Mouse (Mus musculus): ENCODE results near the gene Cdk15.

The Cdk15 gene

GRCm38 (mm10) chr1:59332737-59333385 is 76.2 kb downstream of the Cdk15 start:
- no peak for DNase-seq

- DNase-seq: no peak
Measured at GRCm38 (mm10) chr1:59333386-59333759, 76.7 kb downstream of the Cdk15 start.

- DNase-seq: peak; percentile 70
Measured at GRCm38 (mm10) chr1:59333860-59334561, 77.3 kb downstream of the Cdk15 start.

GRCm38 (mm10) chr1:59334562-59334890 is 77.8 kb downstream of the Cdk15 start:
- DNase-seq: no peak

GRCm38 (mm10) chr1:59336256-59336655 is 79.5 kb downstream of the Cdk15 start:
- DNase-seq: no peak

GRCm38 (mm10) chr1:59340814-59341588 is 84.3 kb downstream of the Cdk15 start:
- DNase-seq: no peak

GRCm38 (mm10) chr1:59341697-59342096 is 85.0 kb downstream of the Cdk15 start:
- no peak for DNase-seq

GRCm38 (mm10) chr1:59342146-59342545 is 85.4 kb downstream of the Cdk15 start:
- no peak for DNase-seq

GRCm38 (mm10) chr1:59352706-59353105 is 96.0 kb downstream of the Cdk15 start:
- no peak for DNase-seq

GRCm38 (mm10) chr1:59355440-59355839 is 98.7 kb downstream of the Cdk15 start:
- DNase-seq: no peak

GRCm38 (mm10) chr1:59359136-59359535 is 102.4 kb downstream of the Cdk15 start:
- DNase-seq: no peak

- DNase-seq: no peak
Measured at GRCm38 (mm10) chr1:59360834-59361233, 104.1 kb downstream of the Cdk15 start.

GRCm38 (mm10) chr1:59361460-59361859 is 104.8 kb downstream of the Cdk15 start:
- no peak for DNase-seq

GRCm38 (mm10) chr1:59361966-59362365 is 105.3 kb downstream of the Cdk15 start:
- DNase-seq: no peak

- no peak for DNase-seq
Measured at GRCm38 (mm10) chr1:59364463-59365040, 107.8 kb downstream of the Cdk15 start.

GRCm38 (mm10) chr1:59367928-59368648 is 111.4 kb downstream of the Cdk15 start:
- DNase-seq: no peak

GRCm38 (mm10) chr1:59368649-59369319 is 112.1 kb downstream of the Cdk15 start:
- DNase-seq: no peak

GRCm38 (mm10) chr1:59369320-59369685 is 112.6 kb downstream of the Cdk15 start:
- DNase-seq: no peak

- DNase-seq: peak; percentile 53
Measured at GRCm38 (mm10) chr1:59370355-59370950, 113.7 kb downstream of the Cdk15 start.

GRCm38 (mm10) chr1:59376021-59376548 is 119.4 kb downstream of the Cdk15 start:
- no peak for DNase-seq

GRCm38 (mm10) chr1:59376557-59376956 is 119.9 kb downstream of the Cdk15 start:
- DNase-seq: peak; percentile 96

- DNase-seq: peak; percentile 71
Measured at GRCm38 (mm10) chr1:59377312-59377711, 120.6 kb downstream of the Cdk15 start.
